Mouse (Mus musculus) left cerebral cortex, postnatal 10 days (tissue): ENCODE data around the gene Ntrk3. TPM values are rescaled to one million over a fixed set of nuclear protein-coding genes. Genes with fewer than 3 reads are reported as not detected.

ENCODE experiments used
- DNase-seq, 2 experiments: peaks; one replicate each; pipeline ENCODE4 v3.0.0; 2021 to 2022; ENCODE audit warnings: low spot score in 2 of 2, mixed read lengths in 1 of 2; ENCODE audit errors: extremely low spot score in 1 of 2
- intact Hi-C: fragments of 180-260 bp; cut with DNase I; formaldehyde crosslinking; loops from one replicate; pipeline ENCODE4 v1.15.1; 2025
- total RNA-seq, 2 experiments: library from RNA; stranded (reverse); gene quantifications; 2 replicates each; pipeline ENCODE4 v1.2.3; 2021

Gene Ntrk3
- total RNA-seq, 2 experiments from 2014 or later, result 125 to 130 TPM

DNA sequence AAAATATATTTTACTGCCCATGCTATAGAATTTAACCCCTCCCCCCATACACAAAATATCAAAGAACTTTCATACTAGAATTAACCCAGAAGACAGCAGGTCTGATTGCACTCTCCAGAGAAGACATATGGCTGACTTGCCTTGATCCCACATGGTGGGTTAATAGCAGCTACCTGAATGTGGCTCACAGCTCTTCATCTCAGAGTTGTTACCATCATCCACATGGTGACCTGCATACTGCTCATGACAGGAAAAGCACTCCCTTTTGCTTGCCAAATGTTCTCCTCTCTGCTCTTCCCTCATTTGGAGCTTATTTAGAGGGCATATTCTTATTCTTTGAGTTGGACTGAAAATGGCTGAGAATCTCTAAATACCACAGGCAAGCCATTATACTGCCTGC, 404.4 kb downstream of the Ntrk3 start:
- DNase-seq, result no peak
- intact Hi-C loops, result no loop called here

DNA sequence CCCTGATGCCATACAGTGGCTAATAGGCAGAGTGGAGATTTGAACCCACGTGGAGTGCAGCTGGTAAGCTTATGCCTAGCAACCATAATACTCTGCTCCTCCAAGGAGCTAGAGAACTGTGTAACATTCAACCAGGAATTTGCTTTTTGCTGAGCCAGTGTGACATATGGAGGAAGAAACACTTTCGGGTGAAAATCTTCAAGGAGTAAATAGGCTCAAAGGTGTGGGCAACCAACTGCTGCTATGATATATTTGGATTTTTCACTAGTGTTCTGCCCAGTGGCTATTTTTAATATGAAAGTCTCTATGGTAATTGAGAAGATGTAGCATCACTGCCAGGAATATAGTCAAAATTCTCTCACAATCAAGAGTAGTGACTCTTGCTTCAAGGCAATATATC, 409.5 kb downstream of the Ntrk3 start:
- intact Hi-C loops, result no loop called here
- DNase-seq, result peak in 1 of 2 experiments; percentile 66

DNA sequence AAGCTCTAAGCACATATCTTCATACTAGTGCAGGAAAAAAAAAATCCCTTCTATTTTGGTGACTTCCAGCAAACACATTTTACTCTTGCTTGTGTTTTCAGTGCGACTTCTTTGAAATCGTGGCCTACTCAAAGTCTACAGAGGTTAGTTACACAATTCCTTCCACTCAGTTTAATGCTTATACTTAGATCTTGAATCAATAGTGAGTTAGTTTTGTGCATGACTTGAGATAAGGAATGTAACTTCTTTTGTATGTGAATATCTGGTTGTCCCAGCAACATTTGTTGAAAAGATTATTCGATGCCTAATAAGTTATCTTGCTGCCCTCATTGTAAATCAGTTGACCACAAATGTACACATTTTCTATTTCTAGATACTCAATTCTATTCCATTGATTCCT, 411.6 kb downstream of the Ntrk3 start:
- no peak for DNase-seq
- intact Hi-C loops, result no loop called here

DNA sequence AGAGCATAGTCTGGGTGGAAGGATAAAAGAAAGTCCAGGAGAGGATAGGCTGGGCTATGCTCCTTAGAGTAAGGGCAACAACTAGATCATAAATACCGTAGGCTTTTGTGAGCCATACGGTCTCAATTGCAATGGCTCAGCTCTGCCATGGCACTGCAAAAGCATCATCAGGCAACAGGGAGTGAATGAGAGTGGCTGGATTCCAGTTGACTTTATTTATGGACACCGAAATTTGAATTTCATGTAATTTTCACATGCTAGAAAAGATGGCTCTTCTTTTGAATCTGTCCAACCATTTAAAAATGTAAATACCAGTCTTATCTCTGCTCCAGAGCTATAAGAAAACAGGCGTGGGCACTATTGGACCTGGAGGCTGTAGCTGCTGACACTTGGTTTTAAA, 419.2 kb downstream of the Ntrk3 start:
- intact Hi-C loops, result no loop called here
- DNase-seq, result peak in 1 of 2 experiments; percentile 16

DNA sequence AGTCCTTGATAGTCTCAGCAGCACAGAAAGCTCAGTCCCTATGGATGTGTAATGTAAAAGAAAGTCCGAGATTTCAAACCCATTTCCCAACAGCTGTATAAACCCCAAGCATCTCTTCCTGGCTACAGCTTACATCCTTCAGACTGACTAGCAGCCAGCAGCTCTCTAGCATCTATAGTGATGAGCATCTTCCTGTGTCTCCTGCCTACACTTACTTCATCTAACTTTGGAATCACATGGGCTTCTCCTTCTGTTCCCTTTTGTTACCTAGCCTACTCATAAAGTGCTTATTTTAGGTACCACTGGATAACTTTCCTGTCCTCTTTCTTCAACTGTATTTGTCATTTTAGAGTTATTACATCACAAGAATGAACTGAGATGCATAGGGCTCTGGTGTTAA, 432.0 kb downstream of the Ntrk3 start:
- intact Hi-C loops, result no loop called here

DNA sequence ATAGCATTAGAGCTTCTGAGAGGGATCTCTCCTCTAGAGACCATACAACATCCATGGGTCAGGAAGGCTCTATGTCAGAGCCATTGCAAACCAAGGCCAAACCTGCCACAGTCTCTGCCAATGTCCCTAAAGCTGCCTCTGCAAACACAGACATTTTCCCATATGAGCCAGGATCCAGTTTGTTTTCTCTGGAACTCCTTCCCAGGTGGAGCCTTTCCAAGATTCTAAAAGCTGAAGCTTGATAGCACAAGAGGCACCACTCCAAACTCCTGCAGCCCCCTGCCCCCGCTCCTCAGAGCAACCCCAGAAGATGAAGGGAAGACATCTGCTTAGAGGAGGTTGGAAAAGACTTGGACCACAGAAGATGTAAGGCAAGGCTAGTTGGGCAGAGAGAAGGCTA, 432.8 kb downstream of the Ntrk3 start:
- DNase-seq, result no peak
- intact Hi-C loops, result no loop called here

More for the DNA sequence above, 432.0 kb downstream of the Ntrk3 start:
- no peak for DNase-seq

DNA sequence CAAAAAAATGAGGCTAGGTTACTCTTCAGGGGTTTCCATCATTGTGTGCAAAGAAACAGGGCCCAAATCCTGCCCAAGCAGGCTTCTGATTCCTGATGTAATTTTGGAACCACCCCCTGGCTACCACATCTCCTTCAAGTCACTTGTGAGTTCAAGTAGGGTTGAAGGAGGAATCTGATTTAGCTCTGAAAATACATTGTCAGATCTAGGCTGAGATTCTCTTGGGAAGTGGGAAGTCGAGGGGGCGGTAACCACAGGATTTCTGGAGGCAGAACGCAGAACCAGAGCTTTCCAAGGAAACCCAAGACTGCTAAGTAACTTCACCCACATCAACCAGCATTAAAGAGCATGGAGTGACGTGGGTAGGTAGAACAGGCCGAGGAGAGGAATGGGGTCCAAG, 440.5 kb downstream of the Ntrk3 start:
- intact Hi-C loops, result no loop called here
- DNase-seq, result peak in 1 of 2 experiments; percentile 17

DNA sequence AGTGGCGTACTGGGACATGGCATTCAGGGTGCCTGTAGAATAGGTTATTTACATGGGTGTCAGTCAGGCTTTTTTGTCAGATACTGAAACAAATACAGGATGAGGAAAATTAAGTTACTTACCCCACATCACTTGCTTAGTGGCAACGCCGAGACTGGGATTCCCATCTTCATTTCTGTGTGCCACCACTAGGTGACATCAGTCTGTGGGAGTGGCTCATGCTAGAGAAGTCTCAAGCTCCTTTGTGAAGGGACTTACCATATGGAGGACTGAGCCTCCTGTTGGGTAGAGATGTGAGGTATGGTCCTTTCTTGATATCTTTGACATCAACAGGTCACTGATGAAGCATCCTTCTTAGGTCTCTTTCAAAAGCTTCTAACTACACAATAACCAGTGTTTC, 443.5 kb downstream of the Ntrk3 start:
- intact Hi-C loops, result no loop called here
- DNase-seq, result no peak

DNA sequence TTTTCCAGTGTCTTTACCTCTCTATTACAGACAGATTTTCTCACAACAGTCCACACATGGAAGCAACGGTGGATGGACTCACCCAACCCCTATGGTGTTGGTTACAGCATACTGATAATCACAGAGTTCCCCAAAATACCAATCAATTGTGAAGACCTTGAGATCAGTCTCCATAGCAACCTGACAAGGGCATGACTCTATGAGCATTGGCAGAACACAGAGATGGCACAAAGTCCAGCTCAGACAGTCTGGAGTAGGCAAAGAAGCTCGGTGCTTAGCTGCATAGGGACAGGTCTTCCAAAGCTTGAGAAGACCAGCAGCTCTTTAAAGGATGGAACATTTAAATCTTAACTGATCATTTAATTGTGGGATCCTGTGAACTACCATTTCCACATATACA, 447.6 kb downstream of the Ntrk3 start:
- intact Hi-C loops, result no loop called here
- DNase-seq, result no peak

DNA sequence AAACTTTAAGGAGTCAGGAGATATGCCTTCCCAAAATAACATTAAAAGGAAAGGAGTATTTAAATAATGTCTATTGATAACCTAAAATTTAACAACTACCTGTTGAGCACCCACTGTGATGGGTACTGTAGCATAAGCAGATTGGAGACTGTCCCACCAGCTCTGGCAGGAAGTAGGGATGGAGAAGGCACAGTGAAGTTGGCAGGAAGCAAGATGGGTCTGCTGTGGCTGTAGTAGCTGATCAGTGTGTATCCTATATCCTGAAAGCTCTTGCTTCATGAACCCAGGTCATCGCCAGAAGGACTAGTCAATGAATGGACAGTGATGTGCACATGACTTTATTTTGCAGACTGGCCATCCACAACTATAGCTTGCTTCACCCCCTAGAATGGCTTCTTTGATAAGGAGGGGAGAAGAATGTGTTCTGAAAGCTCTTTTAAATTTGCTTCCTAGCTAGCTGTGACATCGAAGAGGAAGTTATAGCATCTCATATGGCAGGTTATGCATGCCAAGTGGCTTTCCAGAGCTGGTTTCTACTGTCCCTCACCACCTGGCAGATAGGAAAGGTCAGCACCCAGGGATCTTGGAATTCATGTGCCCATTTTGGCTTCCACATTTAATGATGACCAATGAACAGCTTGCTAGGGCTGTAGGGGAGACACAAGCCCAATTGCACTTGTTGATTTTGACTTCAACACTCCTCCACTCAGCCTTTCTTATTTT, 451.1 kb downstream of the Ntrk3 start:
- intact Hi-C loops, result no loop called here
- DNase-seq, result no peak

DNA sequence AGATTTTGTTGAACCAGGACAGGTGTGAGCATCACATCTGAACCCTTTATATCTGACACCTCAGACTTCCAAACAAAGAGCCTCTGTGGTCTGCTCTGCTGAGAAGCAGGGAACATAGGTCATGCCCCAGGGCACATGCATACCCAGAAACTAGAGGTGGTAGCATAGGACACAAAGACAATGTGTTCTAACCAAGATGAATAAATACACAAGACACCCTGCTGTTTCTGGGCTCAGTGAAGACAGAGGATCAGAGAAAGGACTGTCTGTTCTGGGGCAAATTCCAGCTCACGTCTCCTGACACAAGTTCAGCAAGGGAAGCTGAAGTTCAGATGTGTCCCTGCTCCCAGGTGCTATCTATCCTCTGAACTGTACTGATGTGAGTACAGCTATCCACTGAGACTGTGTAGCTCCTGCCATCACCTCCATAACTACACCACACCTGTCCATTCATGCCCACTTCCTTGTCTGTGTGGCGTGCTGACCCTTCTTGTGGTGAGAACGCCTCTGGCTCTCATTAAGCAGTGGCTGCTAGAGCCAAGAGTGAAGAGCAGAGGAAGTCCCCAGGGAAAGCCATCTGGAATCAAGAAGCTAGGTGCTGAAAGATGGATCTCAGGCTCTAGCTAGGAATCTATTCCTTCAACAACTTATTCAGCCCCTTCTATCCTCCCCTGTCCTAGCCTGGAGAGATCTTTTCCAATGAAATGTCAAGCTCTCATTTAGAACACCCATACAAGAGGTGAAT, 468.1 kb downstream of the Ntrk3 start:
- intact Hi-C loops, result no loop called here
- no peak for DNase-seq

DNA sequence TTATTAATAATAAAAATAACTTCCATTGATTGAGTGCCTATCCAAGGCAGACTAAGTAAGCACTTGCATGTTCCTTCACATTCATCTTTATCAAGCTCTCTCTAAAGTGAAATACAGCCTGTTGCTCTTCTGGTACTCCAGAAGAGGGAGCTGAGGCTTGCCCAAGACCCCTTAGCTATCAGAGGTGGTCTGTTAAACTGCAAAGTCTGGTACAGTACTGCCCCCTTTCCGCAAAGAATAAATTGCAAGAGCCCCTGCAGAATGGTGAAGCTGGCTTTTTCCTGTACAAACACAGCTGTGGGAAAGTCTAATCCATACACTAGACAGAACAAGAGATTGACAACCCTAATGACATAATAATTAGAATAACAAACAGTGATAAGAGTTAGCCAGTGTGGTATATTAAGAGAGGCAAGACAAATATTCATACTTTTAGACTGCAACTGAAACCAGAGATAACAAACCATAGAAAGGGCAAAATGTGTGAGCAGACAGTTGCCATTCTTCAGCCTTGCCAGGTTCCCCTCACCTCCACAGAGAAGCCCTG, 470.3 kb downstream of the Ntrk3 start:
- DNase-seq, result peak; percentile 36 to 46
- intact Hi-C loops, result no loop called here

DNA sequence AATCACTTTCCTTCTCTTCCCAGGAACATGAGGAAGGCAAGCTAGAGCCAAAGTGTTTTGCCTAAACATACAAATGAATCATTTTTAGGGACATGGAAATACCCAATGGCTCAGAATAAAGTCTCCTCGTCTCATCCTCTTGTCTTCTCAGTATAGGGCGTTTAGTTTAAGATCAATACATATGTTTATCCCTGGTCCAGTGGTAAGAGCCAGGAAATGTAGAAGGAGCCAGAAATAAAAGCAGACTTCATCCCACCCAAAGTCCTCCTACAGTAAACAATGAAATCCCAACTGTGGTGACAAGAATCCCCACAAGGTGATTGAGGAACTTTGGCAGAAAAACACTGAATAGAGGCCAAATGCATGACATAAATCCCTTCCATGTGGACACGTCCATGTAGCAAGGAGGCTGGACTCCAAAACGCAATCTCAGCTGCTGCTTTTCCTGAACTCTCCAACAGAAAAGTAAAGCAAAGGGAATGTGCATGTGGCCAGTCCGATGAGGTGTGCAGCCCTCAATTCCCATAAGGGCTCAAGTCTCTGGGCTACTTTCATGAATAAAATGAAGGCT, 473.3 kb downstream of the Ntrk3 start:
- DNase-seq, result no peak
- intact Hi-C loops, result no loop called here

DNA sequence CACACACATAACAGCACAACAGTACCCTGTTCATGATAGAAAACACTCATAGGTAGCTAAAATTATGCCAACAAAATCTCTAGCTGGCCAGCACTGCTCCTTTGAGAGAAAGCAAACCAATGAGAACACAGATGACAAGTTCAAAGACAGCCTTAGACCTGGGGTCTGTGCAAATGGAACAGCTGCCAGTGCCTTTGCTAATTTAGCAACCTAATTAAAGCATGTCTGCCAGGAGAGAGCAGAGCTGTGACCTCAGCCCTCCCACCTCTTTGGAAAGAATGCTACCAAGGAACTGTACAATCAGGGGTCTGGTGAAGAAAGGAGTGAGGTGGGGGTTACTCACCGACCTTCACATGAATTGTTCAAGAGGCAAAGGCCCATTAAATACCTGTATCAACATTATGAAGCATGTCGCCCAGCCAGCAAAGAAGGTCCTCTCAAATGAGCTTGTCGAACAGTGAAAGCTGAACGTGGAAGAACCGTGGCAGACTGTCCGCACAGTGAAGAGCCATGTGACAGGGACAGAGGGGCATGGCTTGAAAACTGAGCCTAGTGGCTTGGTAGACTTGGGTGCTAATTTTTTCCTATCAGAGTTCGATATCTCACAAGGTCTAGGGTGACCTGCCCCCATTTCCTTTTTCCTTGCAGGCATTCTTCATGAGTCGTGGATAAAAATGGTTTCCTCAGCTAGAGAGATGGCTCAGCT, 476.2 kb downstream of the Ntrk3 start:
- intact Hi-C loops, result no loop called here

DNA sequence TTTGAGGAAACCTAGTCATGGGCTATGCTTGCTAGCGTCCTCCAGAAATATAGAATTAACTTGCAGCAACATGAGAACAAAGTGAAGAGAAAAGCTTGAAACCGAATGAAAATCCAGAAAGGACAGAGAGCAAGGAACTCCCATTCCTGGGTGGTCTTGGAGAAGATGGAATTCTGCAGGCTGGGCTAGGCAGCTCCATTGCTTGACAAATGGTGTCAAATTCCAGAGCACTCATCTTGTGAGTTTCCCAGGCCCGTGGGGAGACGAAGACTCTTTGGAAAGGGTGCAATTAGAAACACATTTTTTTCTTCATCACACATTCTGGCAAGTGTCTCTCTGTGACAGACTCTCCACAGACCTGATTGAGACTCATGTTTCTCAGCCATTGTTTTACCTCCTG, 479.7 kb downstream of the Ntrk3 start:
- intact Hi-C loops, result no loop called here
- DNase-seq, result no peak

More for the DNA sequence above, 476.2 kb downstream of the Ntrk3 start:
- DNase-seq, result no peak

DNA sequence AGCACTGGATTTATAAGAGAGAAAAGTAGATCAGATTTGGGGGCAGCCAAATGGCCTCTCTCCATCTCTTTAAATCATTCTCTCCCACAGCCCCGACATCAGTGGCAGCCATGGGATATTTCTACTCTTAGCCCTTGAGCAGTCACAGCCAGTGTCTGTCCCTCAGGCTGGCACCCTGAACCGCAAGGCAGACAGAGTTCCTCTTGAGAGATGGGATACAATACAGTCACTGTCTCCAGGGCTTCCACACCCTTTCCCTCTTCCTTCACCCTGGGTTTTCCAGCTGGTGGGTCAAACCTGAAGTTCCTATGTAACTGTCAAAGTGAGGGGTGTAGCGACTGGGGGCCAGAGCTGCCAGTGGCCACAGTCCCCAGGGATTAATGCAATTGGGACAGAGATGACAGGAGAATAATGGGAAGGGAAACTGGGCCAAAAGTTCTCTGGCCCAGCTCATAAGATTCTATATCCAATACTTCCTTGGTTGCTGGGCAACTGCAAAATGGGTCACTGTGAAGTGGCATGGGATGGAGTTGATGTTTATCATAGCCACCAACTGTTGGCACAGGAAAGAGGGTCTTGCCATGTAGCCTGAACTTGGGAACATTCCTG, 483.9 kb downstream of the Ntrk3 start:
- no peak for DNase-seq
- intact Hi-C loops, result no loop called here

DNA sequence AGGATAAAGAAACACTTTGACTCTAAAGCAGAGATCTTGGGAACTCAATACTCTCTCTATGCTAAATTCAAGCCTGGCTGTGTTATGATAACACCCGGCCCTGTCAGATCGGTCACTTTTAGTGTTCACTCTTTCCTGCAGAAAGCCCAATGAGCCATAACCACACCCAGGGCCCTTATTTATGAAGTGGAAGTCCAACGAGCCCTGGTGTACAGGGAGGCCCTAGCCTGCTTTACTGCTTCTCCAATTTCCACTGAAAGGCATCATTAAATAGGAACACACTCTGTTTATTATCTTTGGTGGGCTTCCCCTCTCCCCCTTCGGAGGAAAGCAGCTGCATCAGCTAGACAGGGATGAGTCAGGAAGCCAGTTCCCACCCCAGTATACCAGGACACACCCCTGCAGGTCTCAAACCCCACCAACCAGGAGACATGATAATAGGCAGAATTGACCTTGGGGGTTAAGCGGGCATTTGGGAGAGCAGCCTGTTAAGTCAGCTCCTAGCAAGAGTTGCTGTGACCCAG, 489.6 kb downstream of the Ntrk3 start:
- no peak for DNase-seq

DNA sequence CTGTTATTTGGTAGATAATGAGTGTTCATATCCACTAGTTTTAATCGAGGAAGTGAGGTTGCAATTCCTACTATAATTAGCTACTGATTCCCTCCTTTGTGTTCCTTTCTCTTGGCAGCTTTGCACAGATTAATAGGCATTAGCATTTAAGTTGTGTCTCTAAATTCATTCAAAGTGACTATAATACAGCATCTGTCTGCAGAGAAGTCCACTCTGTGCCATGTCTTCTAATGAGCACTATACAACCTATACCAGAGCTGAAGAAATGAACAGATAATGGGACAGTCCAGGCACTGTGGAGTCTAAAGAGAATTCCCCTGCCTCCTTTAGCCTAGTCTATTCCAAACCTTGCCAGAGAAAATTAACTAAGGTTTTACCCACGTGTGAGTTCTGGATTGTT, 498.8 kb downstream of the Ntrk3 start:
- no peak for DNase-seq
- intact Hi-C loops, result no loop called here

More for the DNA sequence above, 489.6 kb downstream of the Ntrk3 start:
- intact Hi-C loops, result no loop called here

DNA sequence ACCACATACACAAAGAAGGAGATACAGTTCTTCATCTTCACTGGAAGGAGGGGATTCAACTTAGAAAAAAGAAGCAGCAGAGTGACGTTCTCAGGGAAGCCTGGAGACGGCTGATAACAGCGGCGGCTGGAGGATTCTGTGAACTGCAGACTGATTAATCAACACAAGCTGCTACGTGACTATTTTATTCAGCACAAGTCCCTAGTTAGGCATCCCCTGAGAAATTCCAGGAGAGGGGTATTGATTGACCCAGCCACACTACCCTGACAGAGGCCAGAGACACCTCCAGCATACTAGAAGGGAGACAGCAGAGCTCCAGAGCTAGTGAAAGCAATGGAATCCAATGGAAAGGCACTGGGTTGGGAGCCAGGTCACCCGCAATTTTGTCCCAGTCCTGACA, 516.1 kb downstream of the Ntrk3 start:
- intact Hi-C loops, result no loop called here
- DNase-seq, result no peak
